Mouse (Mus musculus) brain, embryonic 14.5 days (tissue): ENCODE measurements at regions not wholly inside any gene's neighbourhood (a gene's known extent, or its start where the extent isn't known, plus 50 kb on each side); places are given as distances from the start of the nearest gene placed in this dataset.

ENCODE experiments used
- CTCF ChIP-seq: fragments of 200-500 bp; IDR thresholded peaks from 2 replicates; pipeline ENCODE4 v1.5.1; 2012; ENCODE audit warnings: inconsistent platforms, mild to moderate bottlenecking, moderate library complexity, borderline replicate concordance; ENCODE audit not compliant: insufficient read depth, insufficient read length; ENCODE audit errors: extremely low read depth
- POLR2A ChIP-seq: fragments of 200-500 bp; IDR thresholded peaks from 2 replicates; pipeline ENCODE4 v1.6.1; 2012; ENCODE audit warnings: mild to moderate bottlenecking, inconsistent platforms, borderline replicate concordance; ENCODE audit not compliant: poor library complexity, insufficient read depth, insufficient read length, severe bottlenecking; ENCODE audit errors: extremely low read depth

DNA sequence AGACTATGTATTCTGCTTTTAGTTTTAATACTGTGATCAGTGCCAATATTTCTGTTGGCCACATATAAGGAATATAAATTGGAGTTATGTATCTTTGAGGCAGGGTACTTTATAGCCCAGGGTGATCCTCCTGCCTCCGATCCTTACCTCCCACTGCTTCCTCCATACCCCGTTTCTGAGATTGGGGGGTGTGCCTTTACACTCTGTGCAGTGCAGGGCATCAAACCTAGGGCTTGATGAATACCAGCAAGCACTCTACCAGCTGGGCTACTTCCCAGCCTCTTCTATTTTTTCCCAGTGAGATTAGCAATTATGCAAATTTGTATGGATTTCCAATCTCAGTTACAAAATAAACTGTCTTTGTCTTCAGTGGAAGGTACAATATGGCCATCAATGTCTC, 97.3 kb upstream of the Tsc22d2 start:
- TF ChIP-seq POLR2A (no peak), CTCF (no peak)
